Mouse (Mus musculus) heart, embryonic 15.5 days (tissue): ENCODE data around the gene Epb41l1. TPM values are rescaled to one million over a fixed set of nuclear protein-coding genes. Genes with fewer than 3 reads are reported as not detected.
A peak's percentile ranks its signal among the peaks of the same experiment; 100 is the strongest.

Source experiments
- ATAC-seq: fragments of 200-750 bp; cut with Nextera tagmentation; replicated peaks from 2 replicates; pipeline ENCODE4 v1.8.0; 2017; ENCODE audit warnings: low read depth, moderate TSS enrichment; ENCODE audit not compliant: insufficient number of reproducible peaks, insufficient read depth, low FRiP score
- H3K27ac ChIP-seq: fragments of 300-500 bp; sonication (generic); 2 replicates; pipeline ENCODE4 v1.5.1; 2015; ENCODE audit warnings: mild to moderate bottlenecking, inconsistent platforms
- H3K27me3 ChIP-seq: fragments of 300-500 bp; sonication (generic); 2 replicates; pipeline ENCODE4 v1.6.1; 2015; ENCODE audit warnings: inconsistent platforms
- H3K36me3 ChIP-seq: fragments of 300-500 bp; sonication (generic); 2 replicates; pipeline ENCODE4 v1.6.1; 2015; ENCODE audit warnings: mild to moderate bottlenecking, inconsistent platforms
- H3K4me1 ChIP-seq: fragments of 300-500 bp; sonication (generic); replicated peaks from 2 replicates; pipeline ENCODE4 v1.6.1; 2015; ENCODE audit warnings: inconsistent platforms
- H3K4me2 ChIP-seq: fragments of 300-500 bp; sonication (generic); 2 replicates; pipeline ENCODE4 v1.6.1; 2015; ENCODE audit warnings: inconsistent platforms, mild to moderate bottlenecking, moderate library complexity
- H3K4me3 ChIP-seq: fragments of 300-500 bp; sonication (generic); 2 replicates; pipeline ENCODE4 v1.5.1; 2015; ENCODE audit warnings: mild to moderate bottlenecking, inconsistent platforms
- H3K9ac ChIP-seq: fragments of 300-500 bp; sonication (generic); 2 replicates; pipeline ENCODE4 v1.6.1; 2015; ENCODE audit warnings: mild to moderate bottlenecking, inconsistent platforms
- H3K9me3 ChIP-seq: fragments of 300-500 bp; sonication (generic); replicated peaks from 2 replicates; pipeline ENCODE4 v1.6.1; 2016; ENCODE audit warnings: inconsistent platforms
- WGBS: fragments of 180-500 bp; shearing (Covaris S2); methylation state at CpG from one replicate; pipeline ENCODE4 v1.1.7; 2015; ENCODE audit warnings: mixed read lengths; 5-methylcytosine and 5-hydroxymethylcytosine counted together
- microRNA-seq: library from miRNA; unstranded; fragments of <30 nt; microRNA quantifications from one replicate; pipeline ENCODE4, GENCODE M21; 2016
- polyA plus RNA-seq: library from polyadenylated mRNA; unstranded; fragments of >200 nt; fragmentation: Nextera tagmentation; extraction: Ambion mirVana; gene quantifications from 2 replicates; pipeline ENCODE4 v1.2.1, GENCODE M21; 2015

Gene Epb41l1
- polyA plus RNA-seq, 1 experiment from 2014 or later = 1.00 TPM

- peak overlapping the region; percentile 22; the same call in 1 of the 2 replicates for H3K4me2 ChIP-seq
- H3K9ac ChIP-seq = no peak overlapping the region; the same call in 1 of the 2 replicates
These were observed 162.2 kb downstream of the Epb41l1 start for GRCm38 (mm10) chr2:156582887-156583286.

GRCm38 (mm10) chr2:156584154-156584796 lies 163.6 kb downstream of the Epb41l1 start:
- Histone ChIP-seq H3K9me3 (no peaks in the 10 kb centered on the region), H3K36me3 (no peaks in the 10 kb centered on the region), H3K27me3 (0 out of 2 replicates have a peak, but pooled peaks cover 3% of the 10 kb centered on the region), H3K4me1 (peaks cover 29% of the 10 kb centered on the region), H3K9ac (no peak overlapping the region), H3K4me3 (no peak overlapping the region), H3K27ac (peak overlapping the region; percentile 38), H3K4me2 (peak overlapping the region; percentile 32)
- 47% methylated on average over 11 of the region's 11 CpGs for WGBS
- ATAC-seq = peak; percentile 11; the same call in 1 of the 2 replicates

More at GRCm38 (mm10) chr2:156582887-156583286, 162.2 kb downstream of the Epb41l1 start:
- H3K36me3 ChIP-seq = no peaks in the 10 kb centered on the region
- no peaks in the 10 kb centered on the region for H3K9me3 ChIP-seq
- H3K27ac ChIP-seq = peak overlapping the region; percentile 71
- 0 out of 2 replicates have a peak, but pooled peaks cover 3% of the 10 kb centered on the region for H3K27me3 ChIP-seq
- peaks cover 29% of the 10 kb centered on the region for H3K4me1 ChIP-seq
- WGBS = 45% methylated on average over 10 of the region's 10 CpGs
- H3K4me3 ChIP-seq = no peak overlapping the region; the same call in 1 of the 2 replicates
- no peak; the same call in 1 of the 2 replicates for ATAC-seq

GRCm38 (mm10) chr2:156584797-156585471 lies 164.2 kb downstream of the Epb41l1 start:
- Histone ChIP-seq H3K27ac (peak overlapping the region; percentile 69), H3K27me3 (0 out of 2 replicates have a peak, but pooled peaks cover 3% of the 10 kb centered on the region), H3K9me3 (no peaks in the 10 kb centered on the region), H3K4me3 (no peak overlapping the region), H3K9ac (no peak overlapping the region), H3K36me3 (no peaks in the 10 kb centered on the region), H3K4me1 (peaks cover 29% of the 10 kb centered on the region), H3K4me2 (peak overlapping the region; percentile 32)
- WGBS = 37% methylated on average over 14 of the region's 14 CpGs
- peak; percentile 53 for ATAC-seq

GRCm38 (mm10) chr2:156589481-156589880 lies 168.8 kb downstream of the Epb41l1 start:
- Histone ChIP-seq H3K9me3 (no peaks in the 10 kb centered on the region), H3K36me3 (no peaks in the 10 kb centered on the region), H3K27me3 (no peaks in the 10 kb centered on the region), H3K4me2 (no peak overlapping the region), H3K4me3 (no peak overlapping the region), H3K4me1 (peaks cover 13% of the 10 kb centered on the region), H3K27ac (no peak overlapping the region), H3K9ac (no peak overlapping the region)
- no peak for ATAC-seq
- 88% methylated on average over 9 of the region's 9 CpGs for WGBS

Small RNA genes lying within 50 kb of the gene (microRNA-seq; reads per million reads assigned to microRNA genes)
- gene Gm22758 = not detected

Other genes with a start within 250 kb of the Epb41l1 start
- gene Rbm39, start 240.7 kb upstream of the Epb41l1 start, polyA plus RNA-seq = 360 and 407 TPM in 2 replicates
- 41.5 and 53.9 TPM in 2 replicates for gene Phf20, start 224.4 kb upstream of the Epb41l1 start, polyA plus RNA-seq
- 2.6 TPM in 2 replicates for gene Cnbd2, start 108.6 kb upstream of the Epb41l1 start, polyA plus RNA-seq
- 56.0 and 61.0 TPM in 2 replicates for gene Scand1, start 108.2 kb upstream of the Epb41l1 start, polyA plus RNA-seq
- gene Aar2, start 126.7 kb downstream of the Epb41l1 start, polyA plus RNA-seq = 20.0 and 24.2 TPM in 2 replicates
- 45.4 and 52.2 TPM in 2 replicates for gene Dlgap4, start 192.8 kb downstream of the Epb41l1 start, polyA plus RNA-seq